Mouse (Mus musculus): ENCODE data around the gene Hivep2. TPM values are rescaled to one million over a fixed set of nuclear protein-coding genes. Genes with fewer than 3 reads are reported as not detected.

Hivep2 gene
- polyA plus RNA-seq, 1 experiment from 2014 or later = 3.2 TPM

DNA sequence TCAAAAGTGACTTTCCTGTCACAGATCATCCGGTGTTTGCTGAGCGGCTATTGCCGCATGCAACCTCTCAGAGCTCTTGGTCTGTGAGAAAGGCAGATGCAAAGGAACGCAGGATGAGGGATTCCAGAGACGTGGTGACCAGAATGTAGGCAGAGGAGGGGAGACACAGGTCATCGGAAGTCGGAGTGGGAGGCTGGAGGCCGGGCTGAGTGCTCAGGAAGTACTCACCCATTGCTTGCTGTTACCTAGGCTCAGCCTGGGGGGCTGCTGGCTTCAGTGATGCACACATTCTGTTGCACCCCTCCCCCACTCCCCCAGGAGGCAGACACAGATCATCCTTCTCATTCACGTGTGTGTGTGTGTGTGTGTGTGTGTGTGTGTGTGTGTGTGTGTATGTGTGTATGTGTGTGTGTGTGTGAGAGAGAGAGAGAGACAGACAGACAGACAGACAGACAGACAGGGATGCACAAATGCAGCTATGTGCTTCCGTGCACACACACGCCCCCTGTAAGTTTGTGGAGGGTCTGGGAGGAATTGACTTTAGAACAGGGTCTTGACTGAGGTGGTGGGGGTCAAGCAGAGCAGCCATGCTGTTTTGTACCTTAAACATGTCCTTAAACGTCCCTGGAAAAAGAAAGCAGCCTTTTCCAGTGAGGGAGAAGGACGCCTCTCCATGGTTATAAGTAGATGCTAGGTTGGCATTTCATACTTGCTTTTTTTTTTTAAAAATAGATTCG is 78.3 kb downstream of the Hivep2 start:
- no peaks in the 10 kb centered on the region for H3K36me3 ChIP-seq (ENCODE audit: inconsistent target)
- WGBS (ENCODE audit: missing documents) = 97% methylated on average over 13 of the region's 14 CpGs
- no peak overlapping the region for H3K27ac ChIP-seq
- no peak overlapping the region for H3K4me3 ChIP-seq (ENCODE audit: inconsistent target)
- H3K79me2 ChIP-seq (ENCODE audit: inconsistent target) = no peaks in the 10 kb centered on the region

- Histone ChIP-seq H3K36me3 (ENCODE audit: inconsistent target) (no peaks in the 10 kb centered on the region), H3K79me2 (ENCODE audit: inconsistent target) (no peaks in the 10 kb centered on the region), H3K27ac (no peak overlapping the region), H3K4me3 (ENCODE audit: inconsistent target) (no peak overlapping the region)
- 67% methylated on average over 5 of the region's 5 CpGs for WGBS (ENCODE audit: missing documents)
Observed at GRCm38 (mm10) chr10:14044783-14045392, 79.0 kb downstream of the Hivep2 start.

GRCm38 (mm10) chr10:14045745-14046144 is 79.9 kb downstream of the Hivep2 start:
- H3K27ac ChIP-seq = no peak overlapping the region
- no peak overlapping the region for H3K4me3 ChIP-seq (ENCODE audit: inconsistent target)
- H3K79me2 ChIP-seq (ENCODE audit: inconsistent target) = no peaks in the 10 kb centered on the region
- 18% methylated on average over 4 of the region's 4 CpGs for WGBS (ENCODE audit: missing documents)
- no peaks in the 10 kb centered on the region for H3K36me3 ChIP-seq (ENCODE audit: inconsistent target)

DNA sequence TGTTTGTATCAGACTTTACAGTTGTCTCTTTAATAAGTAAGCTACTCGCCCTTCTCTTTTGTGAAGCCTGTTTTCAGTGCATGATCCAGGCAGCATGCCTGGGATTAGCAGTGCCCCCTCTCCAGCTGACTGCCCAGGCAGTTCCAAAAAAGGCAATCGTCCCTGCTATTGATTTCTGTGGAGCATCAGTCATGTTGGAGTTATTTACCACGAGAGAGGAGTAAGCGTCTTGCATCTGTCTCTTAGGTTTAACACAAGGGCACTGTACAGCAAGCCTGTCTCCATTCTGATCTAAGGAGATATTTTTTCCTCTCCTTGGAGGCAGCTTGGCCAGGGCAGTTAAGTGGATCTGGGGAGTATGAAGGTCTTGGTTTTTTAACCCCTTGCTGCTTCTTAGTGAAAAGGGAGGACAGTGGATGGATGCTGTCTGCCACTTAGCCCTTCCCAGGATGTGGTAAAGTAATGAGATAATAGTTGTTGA is 80.3 kb downstream of the Hivep2 start:
- 78% methylated on average over 4 of the region's 4 CpGs for WGBS (ENCODE audit: missing documents)
- no peak overlapping the region for H3K27ac ChIP-seq

DNA sequence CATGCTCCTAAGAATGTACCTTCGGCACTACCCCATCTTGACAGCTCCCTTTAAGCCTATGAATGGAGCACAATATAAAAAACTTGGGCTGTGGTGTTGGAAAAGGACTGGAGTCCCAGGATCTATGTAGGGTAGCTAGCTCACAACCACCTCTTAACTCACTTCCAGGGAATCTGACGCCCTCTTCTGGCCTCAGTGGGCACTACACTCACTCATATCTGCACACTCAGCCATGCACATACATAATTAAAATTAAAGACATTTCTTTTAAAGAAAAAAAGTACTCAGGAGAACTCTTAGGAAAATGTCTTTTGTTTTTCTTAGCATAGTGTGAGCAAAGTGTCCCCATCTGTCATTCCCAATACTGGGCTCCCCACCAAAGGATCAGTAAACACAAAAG is 81.1 kb downstream of the Hivep2 start:
- Histone ChIP-seq H3K36me3 (ENCODE audit: inconsistent target) (no peaks in the 10 kb centered on the region), H3K27ac (no peak overlapping the region), H3K79me2 (ENCODE audit: inconsistent target) (no peaks in the 10 kb centered on the region), H3K4me3 (ENCODE audit: inconsistent target) (no peak overlapping the region)
- WGBS (ENCODE audit: missing documents) = 90% methylated on average over 2 of the region's 2 CpGs

More for the DNA sequence above, 80.3 kb downstream of the Hivep2 start:
- H3K79me2 ChIP-seq (ENCODE audit: inconsistent target) = no peaks in the 10 kb centered on the region
- no peaks in the 10 kb centered on the region for H3K36me3 ChIP-seq (ENCODE audit: inconsistent target)
- no peak overlapping the region for H3K4me3 ChIP-seq (ENCODE audit: inconsistent target)

DNA sequence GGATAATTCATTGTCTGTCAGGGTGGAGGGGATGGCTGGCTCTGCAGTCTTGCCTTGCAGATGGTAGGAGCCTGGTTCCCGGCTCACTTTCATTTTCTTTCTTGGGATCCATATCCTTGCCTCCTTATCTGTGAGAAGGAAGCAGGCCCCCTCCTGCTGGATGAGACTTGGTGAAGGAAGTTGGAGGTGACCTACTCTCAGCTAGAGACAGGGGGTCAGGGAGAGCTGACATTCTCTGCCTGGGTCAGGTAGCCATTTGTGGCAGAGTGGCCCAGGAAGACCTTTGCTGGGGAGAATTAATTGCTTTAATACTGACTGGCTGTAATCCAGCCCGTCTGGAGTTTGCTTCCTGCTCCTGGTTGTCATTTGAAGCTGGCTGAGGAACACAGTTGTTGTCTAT is 81.8 kb downstream of the Hivep2 start:
- Histone ChIP-seq H3K36me3 (ENCODE audit: inconsistent target) (no peaks in the 10 kb centered on the region), H3K79me2 (ENCODE audit: inconsistent target) (no peaks in the 10 kb centered on the region), H3K27ac (no peak overlapping the region), H3K4me3 (ENCODE audit: inconsistent target) (no peak overlapping the region)
- WGBS (ENCODE audit: missing documents) = 94% methylated on average over 2 of the region's 2 CpGs

GRCm38 (mm10) chr10:14048322-14048915 is 82.5 kb downstream of the Hivep2 start:
- H3K4me3 ChIP-seq (ENCODE audit: inconsistent target) = no peak overlapping the region
- no peaks in the 10 kb centered on the region for H3K36me3 ChIP-seq (ENCODE audit: inconsistent target)
- WGBS (ENCODE audit: missing documents) = 82% methylated on average over 5 of the region's 5 CpGs
- H3K79me2 ChIP-seq (ENCODE audit: inconsistent target) = no peaks in the 10 kb centered on the region
- no peak overlapping the region for H3K27ac ChIP-seq

DNA sequence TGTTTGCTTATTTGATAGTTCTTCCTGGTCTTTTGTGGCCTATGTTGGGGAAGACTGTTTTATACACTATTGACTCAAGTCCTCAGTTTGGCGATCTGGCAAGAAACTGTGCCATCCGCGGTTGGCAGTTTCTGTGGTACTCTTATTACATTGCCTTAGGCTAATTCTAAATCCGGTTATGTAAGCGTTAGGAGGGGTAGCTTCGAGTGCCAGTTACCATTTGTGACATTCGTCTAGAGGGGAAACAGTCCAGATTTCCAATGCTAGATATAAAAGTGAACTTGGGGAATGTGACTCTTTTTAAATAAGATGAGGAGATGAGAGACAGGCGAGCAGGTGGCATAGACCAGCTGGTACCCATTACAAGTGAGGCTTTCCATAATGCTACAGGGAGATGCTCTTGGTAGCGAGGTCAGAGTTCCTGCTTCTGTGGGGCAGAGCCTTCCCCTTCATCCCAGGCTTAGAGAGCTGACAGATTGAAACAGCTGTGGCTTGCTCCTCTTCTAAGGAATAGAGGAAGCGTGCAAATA is 83.1 kb downstream of the Hivep2 start:
- Histone ChIP-seq H3K79me2 (ENCODE audit: inconsistent target) (no peaks in the 10 kb centered on the region), H3K36me3 (ENCODE audit: inconsistent target) (no peaks in the 10 kb centered on the region), H3K4me3 (ENCODE audit: inconsistent target) (no peak overlapping the region), H3K27ac (no peak overlapping the region)
- 92% methylated on average over 10 of the region's 10 CpGs for WGBS (ENCODE audit: missing documents)

- Histone ChIP-seq H3K36me3 (ENCODE audit: inconsistent target) (no peaks in the 10 kb centered on the region), H3K4me3 (ENCODE audit: inconsistent target) (no peak overlapping the region), H3K79me2 (ENCODE audit: inconsistent target) (no peaks in the 10 kb centered on the region), H3K27ac (no peak overlapping the region)
- WGBS (ENCODE audit: missing documents) = 94% methylated on average over 6 of the region's 6 CpGs
Observed at GRCm38 (mm10) chr10:14049686-14050085, 83.8 kb downstream of the Hivep2 start.

DNA sequence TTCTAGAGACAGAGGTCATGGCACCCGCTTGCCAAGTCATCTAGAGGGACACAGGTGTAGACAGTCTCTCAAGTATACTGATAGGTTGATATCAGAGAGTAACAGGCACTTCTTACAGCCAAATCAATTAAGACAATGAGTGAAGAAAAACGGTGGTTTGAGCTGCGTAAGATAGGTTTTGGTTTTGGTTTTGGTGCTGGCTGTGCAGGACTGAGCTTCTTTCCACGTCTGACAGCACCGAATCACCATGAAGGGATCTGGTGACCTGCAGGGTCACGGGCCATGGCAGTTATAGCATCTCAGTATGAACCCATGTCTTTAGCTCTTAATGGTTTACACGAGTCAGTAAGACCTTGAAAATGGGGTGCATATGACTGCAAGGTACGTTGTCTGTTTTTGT is 84.7 kb downstream of the Hivep2 start:
- Histone ChIP-seq H3K4me3 (ENCODE audit: inconsistent target) (no peak overlapping the region), H3K36me3 (ENCODE audit: inconsistent target) (no peaks in the 10 kb centered on the region), H3K79me2 (ENCODE audit: inconsistent target) (no peaks in the 10 kb centered on the region), H3K27ac (no peak overlapping the region)
- 95% methylated on average over 8 of the region's 8 CpGs for WGBS (ENCODE audit: missing documents)

- Histone ChIP-seq H3K79me2 (ENCODE audit: inconsistent target) (no peaks in the 10 kb centered on the region), H3K4me3 (ENCODE audit: inconsistent target) (no peak overlapping the region), H3K36me3 (ENCODE audit: inconsistent target) (no peaks in the 10 kb centered on the region), H3K27ac (no peak overlapping the region)
- WGBS (ENCODE audit: missing documents) = over 99% methylated on average over 8 of the region's 8 CpGs
Observed at GRCm38 (mm10) chr10:14052109-14052689, 86.3 kb downstream of the Hivep2 start.

DNA sequence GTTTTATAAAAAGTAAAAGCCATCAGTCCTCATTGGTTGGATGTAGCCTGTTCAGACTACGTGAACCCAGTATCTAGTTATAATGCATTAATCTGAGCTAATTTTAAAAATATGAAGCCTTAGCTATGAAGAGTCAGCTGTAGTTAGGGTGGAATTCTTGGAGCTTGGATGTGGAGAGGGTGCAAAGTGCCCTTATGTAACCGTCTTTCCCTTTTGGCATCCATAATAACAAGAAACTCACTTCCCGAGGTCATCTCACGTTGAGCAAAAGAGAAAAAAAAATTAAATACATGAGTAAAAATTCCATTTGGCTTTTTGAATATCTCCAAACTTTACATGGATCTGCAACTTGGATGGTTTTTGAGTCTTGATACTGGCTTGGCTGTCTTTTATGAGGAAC is 89.0 kb downstream of the Hivep2 start:
- no peaks in the 10 kb centered on the region for H3K36me3 ChIP-seq (ENCODE audit: inconsistent target)
- no peak overlapping the region for H3K27ac ChIP-seq
- WGBS (ENCODE audit: missing documents) = 97% methylated on average over 4 of the region's 4 CpGs
- no peaks in the 10 kb centered on the region for H3K79me2 ChIP-seq (ENCODE audit: inconsistent target)
- H3K4me3 ChIP-seq (ENCODE audit: inconsistent target) = no peak overlapping the region

DNA sequence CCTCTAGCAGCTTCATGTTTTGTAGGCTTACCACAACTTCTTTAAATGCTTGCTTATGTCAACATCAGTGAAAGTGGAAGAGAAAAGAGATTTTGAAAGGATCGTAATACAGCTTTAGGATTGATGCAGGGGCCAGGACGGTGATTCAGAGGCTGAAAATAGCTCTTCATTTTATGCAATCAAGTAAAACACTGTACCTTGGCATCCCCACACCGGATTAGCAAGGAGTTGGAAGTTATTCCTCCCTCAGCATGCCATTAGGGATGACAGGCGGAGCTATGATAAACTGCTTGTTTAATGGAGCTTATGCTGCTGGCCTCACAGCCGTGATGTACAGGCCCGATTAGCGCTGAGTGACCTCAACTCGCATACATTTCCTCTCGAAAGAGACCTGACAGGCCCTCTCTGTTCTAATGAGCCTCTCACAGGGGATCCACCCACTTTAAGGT is 89.7 kb downstream of the Hivep2 start:
- 0 out of 2 replicates have a peak overlapping the region, but pooled peaks have one; percentile 1 for H3K27ac ChIP-seq
- WGBS (ENCODE audit: missing documents) = 63% methylated on average over 9 of the region's 9 CpGs

GRCm38 (mm10) chr10:14056057-14056456 is 90.2 kb downstream of the Hivep2 start:
- WGBS (ENCODE audit: missing documents) = 98% methylated on average over 4 of the region's 4 CpGs
- Histone ChIP-seq H3K27ac (no peak overlapping the region), H3K79me2 (ENCODE audit: inconsistent target) (no peaks in the 10 kb centered on the region), H3K4me3 (ENCODE audit: inconsistent target) (no peak overlapping the region), H3K36me3 (ENCODE audit: inconsistent target) (no peaks in the 10 kb centered on the region)

More for the DNA sequence above, 89.7 kb downstream of the Hivep2 start:
- H3K4me3 ChIP-seq (ENCODE audit: inconsistent target) = no peak overlapping the region
- H3K79me2 ChIP-seq (ENCODE audit: inconsistent target) = no peaks in the 10 kb centered on the region
- H3K36me3 ChIP-seq (ENCODE audit: inconsistent target) = no peaks in the 10 kb centered on the region

Measured in macrophage (primary cell).